In the genomic region with DNA sequence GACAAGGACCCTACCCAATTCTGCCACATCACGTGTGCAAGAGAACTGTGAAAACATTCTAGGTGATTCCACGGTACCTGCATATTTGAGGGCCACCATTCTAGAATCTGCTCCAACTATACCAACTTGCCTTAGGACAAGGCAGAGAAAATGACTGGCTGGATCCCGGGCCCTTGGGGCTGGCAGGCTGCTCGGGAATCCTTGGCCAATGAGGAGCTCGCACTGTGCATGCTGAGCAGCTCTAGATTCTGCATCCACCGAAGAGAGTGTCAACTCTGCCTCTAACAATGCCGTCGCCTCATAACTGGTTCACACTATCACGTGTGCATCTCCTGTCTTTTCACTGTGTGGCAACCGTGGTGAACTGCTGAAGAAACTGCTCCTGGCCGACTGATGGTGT, we compare ENCODE assay signal across 22 mouse cellular contexts.
A peak's percentile ranks its signal among the peaks of the same experiment; 100 is the strongest.
DNase-seq lines count a peak whose midpoint lies in the region; ATAC-seq and TF ChIP-seq lines count a peak whose summit lies in the region.
"Had no signal": no experiment of that assay in that cellular context is flagged by ENCODE, and none has a peak within 500 bp of the region (broad histone marks: within the 10 kb centered on the region; RNA-seq: fewer than 3 reads in every experiment).

No protein-coding gene starts in this region.

- no peaks in the 10 kb centered on the region for H3K36me3 ChIP-seq in forebrain, postnatal 0 days (ENCODE audit: insufficient read depth)
- H3K36me3 ChIP-seq: embryonic facial prominence, embryonic 12.5 days; embryonic facial prominence, embryonic 15.5 days; heart, embryonic 15.5 days; hindbrain, embryonic 10.5 days; hindbrain, embryonic 13.5 days; intestine, embryonic 15.5 days had no signal

- peak; percentile 23 to 35 for DNase-seq in cerebellum, adult 18-20 months
- no peak for DNase-seq in cerebellum, adult 11-12 months
- peak; percentile 34 for DNase-seq in cerebellum, adult 9-11 months
- no peak for DNase-seq in cerebellum, postnatal 4 days (ENCODE audit: low spot score in 2 of 2)
- DNase-seq in cerebellum, postnatal 36 days: peak; percentile 29 to 30
- DNase-seq in forebrain, postnatal 0 days: no peak
- DNase-seq: adrenal gland, postnatal 10 days; adrenal gland, postnatal 36 days; gastrocnemius, postnatal 25 days; heart, adult 18-20 months; heart, postnatal 10 days; heart, postnatal 36 days had no signal

- ATAC-seq in forebrain, postnatal 0 days: no peak
- no peak for ATAC-seq in megakaryocyte-erythroid progenitor cell, adult 5-6 weeks (replicated peaks; ENCODE audit: low FRiP score, low TSS enrichment, poor library complexity, severe bottlenecking)
- ATAC-seq: forebrain, embryonic 14.5 days; hindbrain, embryonic 16.5 days; intestine, embryonic 15.5 days had no signal

- WGBS in forebrain, postnatal 0 days: 89% methylated on average over 11 of the region's 11 CpGs

- no peaks in the 10 kb centered on the region for H3K9me3 ChIP-seq in forebrain, postnatal 0 days (ENCODE audit: low read length)
- H3K9me3 ChIP-seq: embryonic facial prominence, embryonic 12.5 days; embryonic facial prominence, embryonic 15.5 days; heart, embryonic 12.5 days; heart, embryonic 15.5 days; hindbrain, embryonic 10.5 days; hindbrain, embryonic 13.5 days; intestine, embryonic 15.5 days had no signal

- TF ChIP-seq CTCF in forebrain, postnatal 0 days (IDR thresholded peaks at IDR 0.05; ENCODE audit: low read depth): no peak

- no peak overlapping the region for H3K27ac ChIP-seq in forebrain, postnatal 0 days (ENCODE audit: low read depth, low read length)
- H3K27ac ChIP-seq: embryonic facial prominence, embryonic 12.5 days; embryonic facial prominence, embryonic 15.5 days; heart, embryonic 15.5 days; hindbrain, embryonic 10.5 days; hindbrain, embryonic 13.5 days; intestine, embryonic 15.5 days had no signal

- H3K27me3 ChIP-seq in forebrain, postnatal 0 days (ENCODE audit: insufficient read depth, low read length): no peaks in the 10 kb centered on the region
- H3K27me3 ChIP-seq: embryonic facial prominence, embryonic 12.5 days; embryonic facial prominence, embryonic 15.5 days; heart, embryonic 12.5 days; heart, embryonic 15.5 days; intestine, embryonic 15.5 days had no signal

- H3K4me3 ChIP-seq in forebrain, postnatal 0 days (ENCODE audit: low read depth, low read length): no peak overlapping the region
- H3K4me3 ChIP-seq: embryonic facial prominence, embryonic 12.5 days; embryonic facial prominence, embryonic 15.5 days; heart, embryonic 12.5 days; heart, embryonic 15.5 days; hindbrain, embryonic 10.5 days; hindbrain, embryonic 13.5 days; intestine, embryonic 15.5 days had no signal

- no peaks in the 10 kb centered on the region for H3K4me1 ChIP-seq in forebrain, postnatal 0 days (ENCODE audit: insufficient read depth)

- no peak overlapping the region for H3K9ac ChIP-seq in forebrain, postnatal 0 days
- H3K9ac ChIP-seq: embryonic facial prominence, embryonic 15.5 days; heart, embryonic 12.5 days; heart, embryonic 15.5 days; hindbrain, embryonic 13.5 days; intestine, embryonic 15.5 days had no signal

- H3K4me2 ChIP-seq in forebrain, postnatal 0 days (ENCODE audit: low read depth): no peak overlapping the region
- H3K4me2 ChIP-seq: embryonic facial prominence, embryonic 12.5 days; embryonic facial prominence, embryonic 15.5 days; heart, embryonic 12.5 days; heart, embryonic 15.5 days; hindbrain, embryonic 13.5 days; intestine, embryonic 15.5 days had no signal

Comparison
In these comparisons a context has a peak if more than half of its experiments do, and no peak if none do; other contexts are left out.
1. DNase-seq: peak in cerebellum, adult 18-20 months (2 of 2), cerebellum, adult 9-11 months (single experiment) and cerebellum, postnatal 36 days (2 of 2); none in cerebellum, adult 11-12 months (single experiment), cerebellum, postnatal 4 days (0 of 2) and forebrain, postnatal 0 days (single experiment).